Mouse (Mus musculus) ovary, postnatal 10 days (tissue): Measurements from ENCODE around the gene Ccdc9b.

ENCODE experiments used
- DNase-seq: peaks from one replicate; pipeline ENCODE4 v3.0.0; 2022; ENCODE audit warnings: low spot score

Ccdc9b gene

DNA sequence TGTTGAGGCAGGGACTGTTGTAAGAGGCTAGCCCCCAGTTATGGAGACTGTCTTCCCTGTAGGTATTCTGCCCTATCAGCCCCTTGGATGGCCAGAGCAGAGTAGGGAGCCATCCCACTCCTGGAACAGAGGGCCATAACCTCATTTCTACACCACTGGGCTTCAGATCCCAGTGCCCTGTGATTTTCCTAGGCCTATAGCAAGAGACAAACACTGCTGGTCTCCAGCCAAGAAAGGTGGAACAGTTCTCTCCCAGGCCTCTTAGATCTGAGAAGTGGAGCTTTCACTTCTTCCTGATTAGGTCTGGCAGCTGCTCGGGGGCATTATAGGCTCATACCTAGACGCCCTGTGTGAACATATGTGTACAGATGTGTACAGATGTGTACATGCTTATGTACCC is 13.8 kb upstream of the Ccdc9b start:
- DNase-seq = no peak

- no peak for DNase-seq
Observed at GRCm38 (mm10) chr2:118775846-118776245, 13.4 kb upstream of the Ccdc9b start.

DNA sequence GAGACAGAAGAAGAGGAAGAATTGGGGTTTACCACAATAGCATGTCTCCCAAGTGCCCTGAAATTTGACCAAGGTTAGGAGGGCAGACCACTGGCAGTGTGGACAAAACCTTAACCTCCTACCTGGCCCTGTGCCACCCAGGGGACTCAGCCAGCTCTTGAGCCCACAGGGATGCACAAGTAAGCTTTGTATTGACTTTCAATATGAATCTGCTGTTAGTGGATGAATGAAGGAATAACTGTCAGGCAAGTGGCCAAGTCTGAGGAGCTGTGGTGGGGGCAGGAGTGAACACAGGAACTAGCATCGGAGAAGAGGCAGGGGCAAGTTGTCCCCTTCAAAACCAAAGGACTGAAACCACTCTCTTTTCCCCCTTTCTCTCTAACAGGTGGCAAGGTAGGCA is 12.9 kb upstream of the Ccdc9b start:
- DNase-seq = no peak

GRCm38 (mm10) chr2:118774536-118774935 is 12.1 kb upstream of the Ccdc9b start:
- no peak for DNase-seq

- no peak for DNase-seq
Observed at GRCm38 (mm10) chr2:118772158-118772874, 9.9 kb upstream of the Ccdc9b start, which contains the start of gene Phgr1. Phgr1 (plus strand) TSS chr2:118772769.

GRCm38 (mm10) chr2:118766041-118767033 is 3.9 kb upstream of the Ccdc9b start:
- no peak for DNase-seq

- no peak for DNase-seq
Observed at GRCm38 (mm10) chr2:118764875-118765274, 2.4 kb upstream of the Ccdc9b start.

DNA sequence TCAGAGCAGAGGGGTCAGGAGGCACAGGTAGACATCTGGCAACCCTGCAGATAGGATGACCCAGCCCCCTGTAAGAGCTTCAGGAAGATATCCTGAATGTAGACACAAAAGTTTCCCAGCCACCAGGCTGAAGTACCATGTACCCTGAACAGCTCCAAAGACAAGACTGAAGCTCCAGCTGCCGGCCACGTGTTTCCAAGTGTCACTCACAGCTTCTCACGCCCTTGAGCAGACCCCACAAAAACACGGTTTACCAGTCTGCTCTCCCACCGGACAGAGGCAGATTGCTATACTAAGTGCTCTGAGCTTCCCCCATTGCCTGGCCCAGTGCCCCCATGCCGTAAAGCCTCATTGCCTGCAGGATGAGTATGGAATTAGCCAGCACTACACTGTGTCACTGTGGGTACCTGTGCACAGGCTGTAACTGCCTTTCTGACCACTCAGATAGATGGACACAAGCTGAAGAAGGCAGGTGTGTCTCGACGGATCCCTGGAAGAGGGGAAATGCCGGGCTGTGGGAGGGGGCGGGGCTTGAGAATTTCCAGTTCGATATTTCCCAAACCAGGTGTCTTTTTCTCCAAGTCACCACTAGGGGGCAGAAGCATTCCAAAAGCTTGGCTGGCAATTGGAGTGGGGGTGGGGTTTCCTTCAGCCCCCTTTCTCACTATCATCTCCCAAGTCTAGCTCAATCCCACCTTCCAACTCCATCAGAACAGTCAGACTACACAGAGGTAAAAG is 1.8 kb upstream of the Ccdc9b start:
- DNase-seq = no peak

- DNase-seq = no peak
Observed at GRCm38 (mm10) chr2:118763469-118763868, 1.0 kb upstream of the Ccdc9b start.

- no peak for DNase-seq
Observed at GRCm38 (mm10) chr2:118762784-118763148, 305 bp upstream of the Ccdc9b start.

GRCm38 (mm10) chr2:118761358-118761757 is 1.1 kb downstream of the Ccdc9b start:
- no peak for DNase-seq

GRCm38 (mm10) chr2:118760311-118761025 is 2.0 kb downstream of the Ccdc9b start:
- DNase-seq = no peak

GRCm38 (mm10) chr2:118759828-118760227 is 2.6 kb downstream of the Ccdc9b start:
- no peak for DNase-seq

DNA sequence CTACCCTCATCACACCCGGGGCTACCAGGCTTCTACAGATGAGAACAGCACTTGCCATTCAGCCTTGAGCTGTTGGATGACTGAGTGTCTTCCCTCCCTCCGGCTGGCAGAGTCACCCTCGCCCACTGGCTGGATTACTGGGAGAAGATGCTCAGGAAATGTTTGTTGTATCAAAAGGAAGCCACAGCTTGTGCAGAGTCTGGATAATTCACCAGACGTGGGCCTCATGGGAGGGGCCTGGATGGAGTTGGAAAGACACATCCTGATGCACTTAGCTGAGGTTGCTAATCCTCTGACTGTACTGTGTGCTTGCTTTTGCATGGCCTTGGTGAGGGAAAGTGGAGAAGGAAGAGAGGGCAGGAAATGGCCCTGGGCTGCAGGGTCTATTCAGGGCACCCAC is 6.4 kb downstream of the Ccdc9b start:
- DNase-seq = no peak

GRCm38 (mm10) chr2:118755407-118755806 is 7.1 kb downstream of the Ccdc9b start:
- no peak for DNase-seq

DNA sequence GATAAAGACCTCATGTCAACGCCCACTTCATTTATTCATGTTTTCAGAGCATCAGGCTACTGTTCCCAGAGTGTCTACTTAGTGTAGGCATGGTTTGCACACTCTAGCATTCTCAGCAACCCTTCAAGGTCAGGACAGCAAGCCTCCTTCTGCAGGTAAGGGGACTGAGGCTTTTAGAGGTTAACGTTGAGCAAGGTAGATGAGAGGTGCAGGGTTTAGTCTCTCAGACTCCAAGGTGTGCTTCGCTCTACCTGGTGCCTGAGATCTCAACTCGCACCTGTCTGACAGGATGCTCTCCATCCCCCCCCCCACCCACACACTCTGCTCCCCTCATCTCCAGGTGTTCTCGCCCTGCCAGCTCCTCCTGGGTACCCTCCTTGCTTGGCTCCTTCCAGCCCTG is 8.3 kb downstream of the Ccdc9b start:
- DNase-seq = no peak

- DNase-seq = no peak
Observed at GRCm38 (mm10) chr2:118752792-118753108, 9.7 kb downstream of the Ccdc9b start.

DNA sequence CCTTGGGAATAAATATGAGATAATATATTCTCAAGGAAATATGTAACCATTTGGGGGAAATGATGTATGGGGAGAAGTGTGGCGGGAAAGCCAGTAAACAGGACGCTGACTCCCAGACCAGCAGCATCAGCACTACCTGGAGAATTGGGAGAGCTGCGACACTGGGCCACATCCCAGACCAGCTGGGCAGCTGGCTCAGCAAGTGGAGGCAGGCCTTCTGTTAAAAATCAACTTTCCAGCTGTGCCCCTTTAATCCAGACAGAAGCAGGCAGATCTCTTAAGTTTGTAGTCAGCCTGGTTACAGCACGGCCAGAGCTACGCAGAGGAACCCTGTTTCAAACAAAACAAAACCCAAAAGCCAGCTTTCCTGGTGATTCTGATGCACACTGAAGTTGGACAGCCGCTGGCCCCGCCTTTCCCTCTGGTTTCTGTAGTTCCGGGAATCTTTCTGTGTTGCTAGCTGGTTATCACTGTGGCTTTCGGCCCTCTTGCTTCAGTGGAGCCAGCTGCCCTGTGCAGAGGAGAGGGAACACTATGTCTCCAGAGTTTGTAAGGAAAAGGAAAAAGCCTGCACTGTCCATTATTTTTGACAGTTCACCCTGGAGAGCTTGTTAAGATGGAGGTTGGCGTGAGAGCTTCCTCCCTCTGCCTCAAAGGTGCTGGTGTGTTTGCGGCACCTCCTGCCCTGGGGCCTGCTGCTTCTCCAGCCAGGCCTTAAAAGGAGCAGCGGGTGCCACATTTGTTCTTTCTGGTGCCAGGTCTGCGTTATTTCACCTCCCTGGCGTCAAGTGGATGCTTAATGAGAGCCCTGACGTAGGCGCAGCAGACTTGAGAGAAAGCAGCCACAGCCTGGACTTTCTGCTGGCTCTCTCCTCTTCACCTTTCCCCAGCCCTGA is 10.3 kb downstream of the Ccdc9b start:
- no peak for DNase-seq

DNA sequence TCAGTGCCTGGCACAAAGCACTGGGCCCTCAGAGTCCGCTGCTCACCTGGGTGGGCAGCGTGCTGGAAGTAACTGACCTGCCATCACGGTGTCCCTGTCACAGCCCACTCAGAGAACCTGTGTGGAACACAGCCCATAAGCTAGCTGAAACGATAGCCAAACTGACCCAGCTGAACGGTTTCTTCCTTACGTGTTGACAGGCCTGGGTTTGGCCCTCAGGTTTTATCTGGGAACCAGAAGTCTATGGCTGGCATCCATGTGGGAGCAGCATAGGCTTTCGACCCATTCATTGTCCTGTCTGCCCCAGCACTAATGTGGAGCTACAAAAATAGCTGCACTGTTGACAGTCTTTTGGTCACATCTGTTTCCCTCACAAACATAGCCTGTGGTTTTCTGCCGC is 12.0 kb downstream of the Ccdc9b start:
- DNase-seq = no peak

DNA sequence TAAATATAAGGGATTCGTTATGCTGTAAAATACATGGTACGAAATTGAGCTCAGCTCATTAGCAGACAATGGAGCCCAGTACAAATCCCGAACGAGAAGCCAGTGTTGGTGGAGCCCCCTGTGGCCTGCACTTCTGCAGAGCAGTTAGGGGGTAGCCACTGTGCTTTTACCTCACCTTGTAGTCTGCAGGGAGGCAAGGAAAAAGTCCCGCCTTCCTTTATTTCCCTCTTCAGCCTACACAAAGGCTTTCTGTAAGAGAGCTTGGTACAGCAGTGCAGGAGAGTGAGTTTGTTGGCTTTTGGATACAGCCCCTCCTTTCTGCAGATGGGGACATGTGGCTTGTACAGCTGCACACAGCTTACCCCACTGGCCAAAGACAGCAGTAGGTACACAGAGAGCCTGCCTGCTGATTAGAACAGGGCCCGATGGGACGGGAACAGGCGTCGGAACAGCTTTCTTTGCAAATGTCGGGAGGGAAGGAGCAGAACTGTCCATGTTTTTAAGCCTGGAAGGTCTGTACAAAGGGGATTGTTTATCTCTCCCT is 13.0 kb downstream of the Ccdc9b start:
- DNase-seq = no peak
